Mouse (Mus musculus): Measurements from ENCODE around the gene Ier3. TPM values are rescaled to one million over a fixed set of nuclear protein-coding genes. Genes with fewer than 3 reads are reported as not detected.

Ier3 gene
- total RNA-seq, 2 experiments from 2014 or later, result 26.8 to 43.0 TPM

DNA sequence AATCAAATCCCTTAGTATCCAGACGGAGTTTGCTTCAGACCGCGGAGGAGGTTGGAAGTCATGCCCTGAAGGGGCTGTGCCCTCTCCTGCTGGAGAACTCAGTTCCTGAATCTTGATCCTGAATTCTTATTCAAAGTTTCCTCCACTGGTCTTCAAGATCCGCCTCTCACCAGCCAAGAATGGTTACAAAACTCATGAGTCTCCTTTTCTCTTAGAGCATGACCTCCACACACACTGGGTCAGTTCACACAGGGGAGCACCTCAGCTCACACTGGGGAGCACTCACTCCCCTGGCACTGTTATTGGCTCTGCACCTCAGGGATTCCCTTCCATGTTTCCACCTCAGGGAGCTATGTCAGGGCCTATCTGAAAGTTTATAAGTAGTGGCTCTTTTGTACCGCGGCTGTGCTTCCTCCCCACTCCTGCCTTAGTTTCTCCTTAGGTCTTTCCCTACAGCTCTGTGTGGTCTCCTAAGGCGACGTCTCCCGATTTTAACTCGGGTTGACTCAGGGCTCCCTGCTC, 43.4 kb downstream of the Ier3 start:
- intact Hi-C loops (cut with DNase I), result no loop called here
- no peak for DNase-seq

DNA sequence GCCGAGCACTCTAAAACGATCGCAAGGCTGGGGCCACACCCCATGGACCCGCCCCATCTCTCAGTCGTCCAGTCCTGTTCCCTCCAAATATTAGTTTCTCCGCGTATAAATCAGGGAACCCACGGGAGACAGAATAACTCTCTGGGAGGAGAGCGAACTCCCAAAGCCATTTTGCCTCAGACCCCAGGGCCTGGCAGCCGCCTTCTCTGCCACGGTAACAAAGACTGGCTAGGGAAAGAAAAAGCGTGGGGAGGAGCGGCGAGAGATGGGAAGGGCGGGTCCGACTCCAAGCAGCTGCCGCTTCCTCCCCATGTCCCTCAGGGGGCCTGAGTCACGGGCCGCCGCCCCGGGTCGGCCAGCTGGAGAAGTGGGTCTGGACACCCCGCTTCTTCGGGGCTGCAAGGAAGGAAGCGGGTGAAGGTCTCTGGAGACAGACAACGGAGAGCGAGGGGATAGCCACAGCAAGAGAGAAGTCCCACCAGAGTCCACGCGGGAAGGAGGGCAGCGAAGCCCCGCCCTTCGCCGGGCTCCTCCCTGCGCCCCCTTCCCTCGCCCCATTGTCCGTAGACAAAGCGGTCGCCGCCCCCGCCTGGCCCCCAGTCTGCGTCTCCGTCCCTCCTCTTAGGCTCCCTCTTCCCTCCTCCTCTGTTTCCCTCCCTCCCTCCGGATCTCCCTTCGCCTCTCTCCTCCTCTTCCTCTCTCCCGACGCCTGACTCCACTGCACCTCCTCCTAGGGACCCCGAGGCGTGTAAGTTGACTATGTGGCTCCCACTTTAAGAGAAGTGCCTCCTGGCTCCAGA, 44.2 kb downstream of the Ier3 start, which contains the start of gene Ppp1r18:
TSS of gene Ppp1r18 (plus strand) at position 113 of the 800 bp plus-strand sequence.
- DNase-seq, result peak; percentile 79 to 87
- intact Hi-C loops (cut with DNase I), result loop anchor here (2.0 kb wide), 1 partner anchor 51 kb away; the partner anchor contains the start of genes Mrps18b and Ppp1r10

DNA sequence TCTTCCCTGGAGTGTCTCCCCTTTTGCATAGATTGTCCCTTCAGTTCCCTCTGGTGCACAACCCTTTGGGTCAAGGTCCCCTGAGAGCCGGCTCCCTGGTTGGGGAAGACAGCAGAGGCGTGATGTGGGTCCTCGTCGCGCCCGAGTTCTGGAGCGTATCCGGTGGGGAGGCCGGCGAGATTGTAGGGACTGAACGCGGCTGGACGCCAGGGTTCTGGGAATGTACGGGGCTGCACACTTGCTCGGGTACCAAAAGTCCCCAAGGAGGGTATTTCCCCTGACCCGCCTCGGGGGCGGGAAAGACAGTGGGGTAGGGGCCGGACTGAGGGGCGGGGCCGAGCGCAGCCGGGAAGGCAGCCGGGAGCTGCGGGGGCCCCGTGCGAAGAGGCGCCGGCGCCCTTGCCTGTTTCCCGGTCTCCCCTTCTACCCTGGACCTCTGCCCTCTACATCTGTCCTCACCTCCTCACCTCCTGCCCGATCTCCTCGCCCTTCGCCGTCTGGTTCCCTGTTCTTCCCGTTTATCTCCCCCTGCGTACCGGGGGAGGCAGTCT, 44.9 kb downstream of the Ier3 start:
- peak; percentile 80 to 85 for DNase-seq
- intact Hi-C loops (cut with DNase I), result loop anchor here (2.0 kb wide), 1 partner anchor 50 kb away; the partner anchor contains the start of genes Mrps18b and Ppp1r10

DNA sequence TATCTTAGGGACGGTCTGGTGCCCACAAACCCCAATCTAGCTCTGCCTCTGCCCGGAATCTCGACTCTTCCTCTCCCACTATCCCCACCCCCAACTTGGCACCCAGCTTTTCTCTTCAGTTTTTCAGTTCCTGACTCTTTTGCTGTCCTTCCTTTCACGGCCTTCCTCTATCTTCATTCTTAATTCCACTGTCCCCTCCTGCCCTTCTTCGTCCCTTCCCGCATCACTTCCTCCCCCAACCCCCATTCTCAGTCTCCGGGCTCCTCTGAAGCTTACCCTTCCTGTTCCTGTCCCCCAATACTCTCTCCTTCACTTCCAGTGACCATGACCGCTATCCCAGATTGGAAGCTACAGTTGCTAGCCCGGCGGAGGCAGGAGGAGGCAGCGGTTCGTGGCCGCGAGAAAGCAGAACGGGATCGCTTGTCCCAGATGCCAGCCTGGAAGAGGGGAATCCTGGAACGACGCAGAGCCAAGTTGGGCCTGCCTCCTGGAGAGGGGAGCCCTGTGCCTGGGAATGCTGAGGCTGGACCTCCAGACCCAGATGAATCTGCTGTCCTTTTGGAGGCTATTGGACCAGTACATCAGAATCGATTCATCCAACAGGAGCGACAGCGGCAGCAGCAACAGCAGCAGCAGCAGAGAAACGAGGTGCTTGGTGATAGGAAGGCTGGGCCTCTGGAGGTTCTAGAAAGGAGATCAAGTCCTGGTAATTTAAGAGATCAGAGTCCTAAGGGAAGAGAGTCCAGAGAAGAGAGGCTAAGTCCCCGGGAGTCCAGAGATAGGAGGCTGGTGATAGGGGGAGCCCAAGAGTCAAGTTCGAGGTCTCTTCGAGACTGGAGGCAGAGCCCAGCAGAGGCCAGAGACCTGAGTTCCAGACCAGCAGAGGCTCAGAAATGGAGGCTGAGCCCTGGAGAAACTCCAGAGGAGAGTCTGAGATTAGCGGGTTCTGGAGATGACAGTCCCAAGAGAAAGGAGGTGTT, 45.7 kb downstream of the Ier3 start:
- DNase-seq, result peak; percentile 62 to 68
- intact Hi-C loops (cut with DNase I), result loop anchor here (2.0 kb wide), 1 partner anchor 50 kb away; the partner anchor contains the start of genes Mrps18b and Ppp1r10

DNA sequence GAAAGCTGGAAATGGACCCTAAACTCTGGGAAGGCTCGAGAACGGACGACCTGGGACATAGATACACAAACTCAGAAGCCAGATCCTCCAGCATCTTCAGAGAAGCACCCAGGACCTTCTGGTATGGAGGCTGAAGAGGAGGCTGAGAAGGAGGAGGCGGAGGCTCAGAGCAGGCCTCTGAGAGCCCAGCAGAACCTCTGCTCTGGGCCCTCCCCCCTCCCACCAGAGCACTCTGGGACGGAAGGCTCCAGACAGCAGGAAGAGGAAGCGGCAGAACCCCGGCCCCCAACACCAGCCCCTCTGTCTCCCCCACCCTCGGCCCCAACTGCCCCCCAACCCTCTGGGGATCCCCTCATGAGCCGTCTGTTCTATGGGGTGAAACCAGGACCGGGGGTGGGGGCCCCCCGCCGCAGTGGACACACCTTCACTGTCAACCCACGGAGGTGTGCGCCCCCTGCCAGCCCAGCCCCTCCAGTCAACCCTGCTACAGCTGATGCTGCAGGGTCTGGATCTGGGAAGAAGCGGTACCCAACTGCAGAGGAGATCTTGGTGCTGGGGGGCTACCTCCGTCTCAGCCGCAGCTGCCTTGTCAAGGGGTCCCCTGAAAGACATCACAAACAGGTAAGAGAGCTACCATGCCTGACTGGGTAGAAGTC, 46.8 kb downstream of the Ier3 start:
- peak; percentile 42 to 62 for DNase-seq
- intact Hi-C loops (cut with DNase I), result no loop called here

DNA sequence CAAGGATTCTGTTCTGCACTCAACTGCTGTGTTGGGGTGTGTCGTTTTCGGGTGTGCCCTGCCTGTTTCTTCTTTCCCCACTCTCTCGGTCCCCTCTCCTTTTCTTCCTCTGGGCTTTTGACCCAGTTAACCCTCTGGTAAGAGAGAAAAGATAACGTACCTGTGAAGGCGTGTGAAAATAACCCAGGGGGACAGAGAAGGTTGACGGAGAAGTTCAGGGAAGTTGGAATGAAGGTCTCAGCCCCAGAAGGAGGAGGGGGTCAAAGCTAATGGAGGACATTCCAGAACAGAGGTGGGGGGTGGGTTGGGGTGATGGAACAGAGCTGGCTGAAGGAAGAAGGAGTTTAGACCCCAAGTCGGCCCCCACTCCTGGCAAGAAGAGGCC, 47.5 kb downstream of the Ier3 start:
- no peak for DNase-seq
- intact Hi-C loops (cut with DNase I), result no loop called here

DNA sequence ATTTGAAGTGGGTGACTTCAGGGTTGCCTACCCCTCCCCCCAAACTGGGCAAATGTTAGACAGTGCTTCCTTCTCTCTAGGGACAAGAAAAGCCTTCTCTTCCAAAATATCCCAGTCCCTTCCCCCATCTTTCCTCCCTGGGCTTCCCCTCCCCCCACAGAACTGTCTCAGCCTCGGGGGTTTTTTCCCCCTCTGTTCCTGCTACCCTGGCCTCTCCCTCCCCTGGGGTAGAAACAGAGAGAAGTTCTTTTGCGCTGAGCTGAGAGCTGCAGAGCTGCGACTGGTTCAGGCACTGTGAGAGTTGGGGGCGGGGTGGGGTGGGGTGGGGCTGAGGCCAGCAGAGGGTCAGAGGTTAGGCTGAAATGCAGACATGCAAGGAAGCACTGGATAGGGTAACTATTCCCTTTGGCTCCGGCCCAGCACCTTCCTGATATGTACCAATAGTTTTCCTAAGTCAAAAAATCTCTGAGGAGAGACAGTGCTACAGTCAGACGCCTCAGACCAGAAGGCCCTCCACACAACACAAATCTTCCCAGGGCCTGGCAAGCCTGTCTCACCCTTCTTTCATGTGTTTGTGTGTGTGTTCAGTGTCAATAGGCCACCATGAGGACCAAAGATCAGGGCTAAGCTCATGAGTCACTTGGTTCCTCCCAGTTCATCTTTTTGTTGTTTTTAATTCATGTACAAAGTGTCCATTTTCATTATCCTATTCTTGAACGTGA, 48.0 kb downstream of the Ier3 start:
- intact Hi-C loops (cut with DNase I), result no loop called here
- peak; percentile 55 to 67 for DNase-seq

DNA sequence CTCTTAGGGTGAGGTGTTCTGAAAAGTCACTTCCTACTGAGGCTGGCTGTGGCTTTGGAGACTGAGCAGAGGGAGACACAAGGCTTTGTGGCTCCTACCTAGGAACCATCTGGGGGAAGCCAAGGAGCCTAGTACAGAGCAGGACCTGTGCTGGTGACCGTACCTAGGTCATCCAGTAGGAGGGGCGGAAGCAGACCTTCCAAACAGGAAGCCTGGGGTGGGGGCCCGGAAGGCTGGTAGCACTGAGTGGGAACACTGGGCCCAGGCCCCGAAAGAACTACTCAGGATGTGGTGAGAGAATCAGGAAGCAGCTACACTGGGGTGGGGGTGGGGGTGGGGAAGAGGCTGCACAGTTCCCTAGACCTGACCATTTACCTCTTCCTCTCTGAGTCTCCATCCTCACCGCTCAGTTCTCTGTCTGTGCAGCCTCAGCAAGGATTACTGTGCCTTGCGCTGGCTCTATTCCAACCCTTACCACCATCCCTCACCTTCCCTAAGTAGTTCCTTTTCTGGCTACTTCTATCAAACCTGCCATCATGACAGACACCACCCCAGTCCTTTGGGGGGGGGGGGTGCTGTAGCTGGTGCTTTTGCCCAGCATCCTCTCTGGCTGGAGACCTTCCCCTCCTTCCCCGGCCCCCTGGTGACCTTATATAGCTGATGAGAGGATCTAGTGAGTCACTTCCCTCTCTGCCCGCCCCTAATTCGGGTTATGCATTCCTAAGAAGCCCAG, 48.8 kb downstream of the Ier3 start:
- intact Hi-C loops (cut with DNase I), result no loop called here

DNA sequence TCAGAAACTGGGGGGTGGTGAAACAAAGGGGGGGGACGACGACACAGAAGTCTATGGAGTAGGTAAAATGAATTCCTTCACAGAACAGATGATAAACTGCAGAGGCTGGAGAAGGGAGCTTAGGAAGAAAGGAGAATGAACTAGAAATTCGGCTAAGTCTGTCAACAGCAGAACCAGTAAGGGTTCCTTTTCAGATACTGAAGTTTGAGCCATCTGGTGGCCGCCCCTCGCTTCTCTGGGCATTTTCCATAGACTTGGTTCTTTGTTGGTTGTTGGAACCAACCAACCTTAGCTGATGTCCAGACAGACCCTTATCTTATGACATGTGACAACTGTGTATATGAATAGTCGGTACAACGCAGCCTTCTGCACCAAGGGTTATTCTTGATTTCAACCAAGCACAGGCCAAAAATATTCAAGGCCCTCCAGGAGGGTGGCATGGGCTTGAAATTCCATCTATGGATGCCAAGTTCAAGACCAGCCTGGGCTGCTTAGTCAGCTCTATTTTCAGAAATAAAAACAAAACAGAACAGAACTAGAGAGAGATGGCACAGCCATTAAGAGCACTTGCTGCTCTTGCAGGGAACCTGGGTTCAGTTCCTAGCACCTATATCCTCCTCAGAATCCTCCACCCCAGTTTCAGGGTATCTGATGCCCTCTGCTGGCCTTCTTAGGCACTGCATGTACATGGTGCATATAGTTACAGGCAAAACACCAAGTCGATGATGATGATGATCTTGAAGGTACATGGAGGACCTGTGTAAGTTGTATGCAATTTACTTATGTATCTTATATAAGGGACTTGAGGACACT, 49.6 kb downstream of the Ier3 start:
- DNase-seq, result peak; percentile 34 to 47
- intact Hi-C loops (cut with DNase I), result no loop called here

More for the DNA sequence above, 48.8 kb downstream of the Ier3 start:
- DNase-seq, result peak; percentile 73 to 78

Small RNA genes lying within 50 kb of the gene (microRNA-seq; reads per million reads assigned to microRNA genes)
- 0 to 2.0 reads per million in 2 experiments for gene Gm28033 (ENCODE audit: borderline number of aligned reads in 2 of 2)

Other genes starting within 250 kb of the Ier3 start
- not detected for gene Sfta2, start 220.1 kb upstream of the Ier3 start, total RNA-seq (2021)
- gene Gm9573, start 195.0 kb upstream of the Ier3 start, total RNA-seq (2021), result not detected
- not detected for gene Mucl3, start 178.0 kb upstream of the Ier3 start, total RNA-seq (2021)
- 10 to 100 TPM; 31.9 to 33.0 TPM for gene Vars2, start 154.1 kb upstream of the Ier3 start, total RNA-seq (2021)
- 10 to 100 TPM; 16.9 to 17.4 TPM for gene Gtf2h4, start 147.9 kb upstream of the Ier3 start, total RNA-seq (2021)
- gene Ddr1, start 117.1 kb upstream of the Ier3 start, total RNA-seq (2021), result 10 to 100 TPM; 29.3 to 37.4 TPM
- gene Flot1, start 1.5 kb downstream of the Ier3 start, total RNA-seq (2021), result 100 to 1,000 TPM; 154 to 159 TPM
- gene Tubb5, start 16.6 kb downstream of the Ier3 start, total RNA-seq (2021), result 10 to 100 TPM; 87.6 to 91.6 TPM
- 10 to 100 TPM; 12.2 to 14.2 TPM for gene Mdc1, start 19.8 kb downstream of the Ier3 start, total RNA-seq (2021)
- gene Nrm, start 39.6 kb downstream of the Ier3 start, total RNA-seq (2021), result 1 to 10 TPM; 2.3 to 2.4 TPM
- 10 to 100 TPM; 15.6 to 17.0 TPM for gene Ppp1r18, start 43.9 kb downstream of the Ier3 start, total RNA-seq (2021)
- gene Dhx16, start 58.1 kb downstream of the Ier3 start, total RNA-seq (2021), result 10 to 100 TPM; 19.2 to 22.2 TPM
- gene 2310061I04Rik, start 75.7 kb downstream of the Ier3 start, total RNA-seq (2021), result 100 to 1,000 TPM; 109 to 112 TPM
- gene Atat1, start 88.4 kb downstream of the Ier3 start, total RNA-seq (2021), result 1 to 10 TPM; 6.6 to 6.8 TPM
- gene Mrps18b, start 94.7 kb downstream of the Ier3 start, total RNA-seq (2021), result 10 to 100 TPM; 51.6 to 53.4 TPM
- 10 to 100 TPM; 22.6 to 44.3 TPM for gene Ppp1r10, start 94.8 kb downstream of the Ier3 start, total RNA-seq (2021)
- gene Abcf1, start 148.1 kb downstream of the Ier3 start, total RNA-seq (2021), result 10 to 100 TPM; 69.8 to 73.4 TPM
- 10 to 100 TPM; 28.6 to 32.7 TPM for gene Gnl1, start 158.2 kb downstream of the Ier3 start, total RNA-seq (2021)
- gene Prr3, start 158.6 kb downstream of the Ier3 start, total RNA-seq (2021), result 1 to 10 TPM; 3.9 to 6.3 TPM
- gene H2-T24, start 198.9 kb downstream of the Ier3 start, total RNA-seq (2021), result 10 to 100 TPM in 1 of 2 experiments, 1 to 10 TPM in 1; 6.5 to 14.0 TPM
- 10 to 100 TPM; 23.7 to 38.9 TPM for gene H2-T23, start 211.2 kb downstream of the Ier3 start, total RNA-seq (2021)
- gene H2-T22, start 221.1 kb downstream of the Ier3 start, total RNA-seq (2021), result 1 to 10 TPM; 9.5 to 10.0 TPM
- gene Gm6034, start 221.3 kb downstream of the Ier3 start, total RNA-seq (2021), result not detected
- 1 to 10 TPM; 3.4 to 4.3 TPM for gene Gm11127, start 236.7 kb downstream of the Ier3 start, total RNA-seq (2021)

Measured in heart, postnatal 36 days (tissue).